Mouse (Mus musculus): ENCODE data around the gene Inhbc.
"Not testable (repeated sequence)": the region's sequence is repeated elsewhere in the genome, so short reads cannot be mapped to it uniquely, and the experiment has no call there.

Inhbc gene

DNA sequence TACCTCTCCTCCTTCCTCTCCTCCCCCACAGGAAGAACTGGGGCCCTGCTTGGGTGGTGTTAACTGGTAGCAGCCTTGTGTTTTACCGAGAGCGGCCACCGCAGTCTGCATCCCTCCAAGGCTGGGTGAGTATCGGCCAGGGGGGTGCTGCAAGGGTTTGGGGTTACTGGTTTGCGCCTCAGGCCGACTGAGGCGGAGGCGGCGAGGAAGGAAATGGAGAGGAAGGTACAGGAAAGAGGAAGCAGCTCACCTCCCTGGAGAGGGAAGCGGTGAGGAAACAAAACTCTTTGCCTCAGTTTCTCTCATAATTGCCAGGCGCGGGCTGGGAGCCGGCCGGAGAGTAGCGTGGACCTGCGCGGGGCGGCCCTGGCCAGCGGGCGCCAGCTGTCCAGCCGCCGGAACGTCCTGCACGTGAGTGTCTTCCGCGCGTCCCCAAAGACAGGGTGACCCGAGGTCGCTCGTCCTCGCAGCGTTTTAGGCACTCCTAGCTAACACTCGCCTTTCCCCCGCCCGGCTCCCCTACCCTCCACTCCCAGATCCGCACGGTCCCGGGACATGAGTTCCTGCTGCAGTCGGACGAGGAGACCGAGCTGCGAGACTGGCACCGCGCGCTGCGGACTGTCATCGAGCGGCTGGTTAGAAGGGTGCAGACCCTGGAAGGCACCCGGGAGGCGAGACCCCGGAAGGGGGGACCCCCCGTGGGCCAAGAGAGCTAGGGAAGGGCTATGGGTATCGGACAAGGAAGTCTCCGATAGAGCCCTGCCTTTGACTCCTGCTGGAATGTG is 44.0 kb downstream of the Inhbc start:
- no peak for DNase-seq (ENCODE audit: low read depth, low spot score)

DNA sequence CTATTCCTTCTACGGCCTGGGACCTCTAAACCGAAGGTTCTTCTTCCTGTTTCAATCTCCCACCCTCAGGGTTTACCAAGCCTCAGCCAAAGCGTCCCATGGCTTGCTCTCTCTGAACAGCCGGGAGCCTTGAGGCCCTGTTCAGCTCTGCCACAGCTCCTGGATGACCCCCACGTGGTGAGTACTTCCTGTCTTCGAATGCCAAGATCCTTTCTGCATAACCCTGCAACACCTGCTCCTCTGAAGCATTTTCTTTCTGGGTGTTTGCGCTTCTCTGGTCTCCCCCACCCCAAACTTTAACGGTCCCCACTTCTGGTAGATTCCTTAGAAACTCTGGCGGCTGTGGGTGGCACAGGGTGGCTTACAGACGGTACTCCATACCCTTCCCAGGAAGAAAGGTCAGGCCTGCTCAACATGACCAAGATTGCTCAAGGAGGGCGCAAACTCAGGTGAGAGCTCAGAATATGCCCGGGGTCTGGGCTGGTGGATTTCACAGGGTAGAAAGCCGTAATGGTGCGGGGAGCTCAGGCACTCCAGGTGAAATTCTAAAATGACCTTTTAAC is 44.7 kb downstream of the Inhbc start:
- DNase-seq (ENCODE audit: low read depth, low spot score) = no peak

DNA sequence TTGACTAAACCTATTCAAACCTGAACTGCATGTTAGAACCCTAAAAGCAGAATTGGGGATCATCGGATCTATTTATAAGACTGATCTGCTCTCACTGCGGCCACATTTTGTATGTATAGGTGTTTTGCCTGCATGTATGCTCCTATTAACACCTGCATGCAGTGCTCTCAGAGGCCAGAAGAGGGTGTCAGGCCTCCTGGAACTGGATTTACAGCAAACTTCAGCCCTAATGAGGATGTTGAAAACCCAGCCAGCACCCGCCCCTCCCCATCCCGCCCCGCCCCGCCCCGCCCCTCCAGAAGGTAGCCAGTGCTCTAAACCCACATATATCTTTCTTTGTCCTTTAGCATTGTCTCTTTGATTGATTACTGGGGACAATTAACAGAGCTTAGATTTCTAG is 45.7 kb downstream of the Inhbc start:
- peak; percentile 56 for DNase-seq (ENCODE audit: low read depth, low spot score)

DNA sequence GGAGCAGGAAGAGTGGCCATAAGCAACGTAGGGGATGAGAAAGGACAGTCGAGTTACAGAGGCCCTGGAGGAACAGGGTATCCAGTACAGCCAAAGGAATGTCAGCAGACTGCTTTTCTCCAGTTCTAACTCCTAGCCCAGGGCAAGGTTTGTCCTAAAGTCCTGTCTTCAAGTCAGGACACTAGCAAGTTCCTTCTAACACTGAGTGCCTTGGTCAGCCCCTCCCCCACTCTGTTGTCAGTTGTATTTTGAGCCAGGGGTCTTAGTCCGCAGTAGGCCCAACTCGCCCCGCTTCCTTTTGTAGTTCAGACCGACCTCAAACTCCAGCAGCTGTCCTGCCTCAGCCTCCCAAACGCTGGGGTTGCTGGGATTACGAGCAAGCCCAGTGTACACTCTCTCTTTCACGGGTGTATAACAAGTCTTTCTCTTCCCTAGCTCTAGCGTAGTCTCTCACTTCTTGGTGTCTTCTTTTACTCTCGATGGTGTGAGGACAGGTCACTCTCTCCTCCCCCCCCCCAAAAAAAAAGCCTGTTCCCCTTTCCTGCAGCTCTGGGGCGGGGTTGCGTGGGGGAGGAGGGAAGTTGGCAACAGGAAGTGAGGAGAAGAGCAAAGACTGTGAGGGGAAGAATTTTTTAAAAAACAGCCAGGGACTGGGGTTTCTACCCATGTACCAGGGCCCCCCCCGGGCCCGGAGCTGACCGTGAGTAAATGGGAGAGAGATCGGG is 46.9 kb downstream of the Inhbc start:
- DNase-seq (ENCODE audit: low read depth, low spot score) = no peak

DNA sequence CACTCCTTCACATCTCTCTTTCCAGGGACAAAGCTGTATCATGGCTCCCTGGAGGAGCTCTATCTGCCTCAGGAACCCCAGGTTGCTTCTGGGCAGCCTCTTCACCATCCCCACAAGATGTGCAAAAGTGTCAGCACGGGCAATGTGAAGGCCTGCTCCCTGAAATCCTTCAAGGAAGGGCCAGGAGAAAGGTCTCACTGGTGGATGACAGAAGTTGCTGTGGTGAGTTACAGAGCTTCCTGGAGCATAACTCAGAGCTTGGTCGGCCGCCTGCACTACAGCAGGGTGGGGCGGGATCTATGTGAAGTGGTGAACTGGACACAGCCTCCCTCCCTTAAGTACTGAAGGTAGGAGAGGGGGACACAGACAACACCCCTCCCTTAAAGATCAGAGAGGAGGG is 47.6 kb downstream of the Inhbc start:
- DNase-seq (ENCODE audit: low read depth, low spot score) = no peak

DNA sequence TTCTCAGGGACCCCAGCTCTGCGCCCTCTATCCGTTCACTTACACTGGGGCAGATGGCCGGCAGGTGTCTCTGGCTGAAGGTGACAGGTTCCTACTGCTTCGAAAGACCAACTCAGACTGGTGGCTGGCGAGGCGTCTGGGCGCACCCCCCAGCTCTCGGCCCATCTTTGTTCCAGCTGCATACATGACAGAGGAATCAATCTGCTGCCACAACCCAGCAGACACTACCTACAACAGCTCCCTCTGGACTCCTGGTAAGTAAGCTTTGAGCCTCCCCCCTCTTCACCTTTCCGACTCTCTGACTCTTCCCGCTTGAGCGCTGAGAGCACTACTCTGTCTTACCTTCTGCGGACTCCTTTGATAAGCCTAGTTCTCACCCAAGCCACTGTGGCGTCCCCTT is 48.1 kb downstream of the Inhbc start:
- no peak for DNase-seq (ENCODE audit: low read depth, low spot score)

DNA sequence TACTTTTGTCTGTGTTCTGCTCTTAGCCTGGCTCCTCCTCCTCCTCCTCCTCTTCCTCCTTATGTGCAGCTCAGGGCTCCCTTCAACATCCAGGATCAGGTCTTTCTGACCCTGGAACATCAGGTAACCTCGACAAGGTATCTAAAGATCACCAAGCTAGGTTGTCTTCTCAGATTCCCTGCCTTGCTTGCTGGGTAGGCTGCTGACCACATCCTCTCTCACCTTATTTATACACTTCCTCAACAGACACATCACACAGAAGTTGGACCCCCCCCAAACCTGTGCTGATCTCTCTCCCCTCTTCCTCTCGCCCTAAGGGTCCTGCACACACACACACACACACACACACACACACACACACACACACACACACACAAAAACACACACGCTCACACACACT is 48.6 kb downstream of the Inhbc start, which contains the start of gene Arhgap9:
Gene Arhgap9 (plus strand): TSS at position 344 of the 400 bp plus-strand sequence.
- no peak for DNase-seq (ENCODE audit: low read depth, low spot score)

DNA sequence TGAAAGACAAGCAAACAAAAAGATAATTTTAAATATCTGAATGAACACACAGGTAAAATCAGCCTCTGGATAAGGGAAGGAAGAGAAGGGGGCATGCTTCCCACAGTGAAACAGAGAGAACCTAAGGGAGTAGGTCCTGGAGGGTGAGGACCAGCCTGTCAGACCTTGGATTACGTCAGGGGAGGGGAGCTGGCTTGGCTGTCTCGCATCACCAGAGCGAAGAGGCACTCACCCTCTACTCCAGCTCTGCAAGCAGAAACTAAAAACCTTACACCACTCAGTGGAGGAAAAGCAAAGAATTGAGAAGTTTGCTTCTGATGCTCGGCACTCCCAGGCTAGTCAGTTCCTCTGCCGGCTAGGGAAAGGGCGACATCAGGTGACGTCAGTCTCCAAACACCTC is 50.3 kb downstream of the Inhbc start:
- DNase-seq (ENCODE audit: low read depth, low spot score) = no peak

DNA sequence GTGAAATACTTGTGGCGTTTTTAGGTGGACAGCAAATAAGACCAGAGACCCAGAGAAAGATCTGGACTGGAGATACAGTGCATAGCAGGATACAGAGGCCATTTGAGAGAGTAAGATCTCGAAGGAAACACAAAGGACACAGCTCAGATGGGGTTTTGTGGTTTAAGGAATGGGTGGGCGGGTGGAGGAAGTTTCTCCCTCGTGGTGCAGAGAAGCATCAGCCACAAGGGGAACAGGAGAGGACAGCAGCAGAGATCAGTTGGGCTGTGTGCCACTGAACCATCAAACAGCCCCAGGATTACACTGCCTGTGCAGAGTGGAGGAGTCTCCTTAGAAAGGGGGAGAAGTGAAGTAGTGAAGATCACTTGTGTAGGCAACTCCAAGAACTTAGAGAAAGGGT is 52.2 kb downstream of the Inhbc start:
- no peak for DNase-seq (ENCODE audit: low read depth, low spot score)

DNA sequence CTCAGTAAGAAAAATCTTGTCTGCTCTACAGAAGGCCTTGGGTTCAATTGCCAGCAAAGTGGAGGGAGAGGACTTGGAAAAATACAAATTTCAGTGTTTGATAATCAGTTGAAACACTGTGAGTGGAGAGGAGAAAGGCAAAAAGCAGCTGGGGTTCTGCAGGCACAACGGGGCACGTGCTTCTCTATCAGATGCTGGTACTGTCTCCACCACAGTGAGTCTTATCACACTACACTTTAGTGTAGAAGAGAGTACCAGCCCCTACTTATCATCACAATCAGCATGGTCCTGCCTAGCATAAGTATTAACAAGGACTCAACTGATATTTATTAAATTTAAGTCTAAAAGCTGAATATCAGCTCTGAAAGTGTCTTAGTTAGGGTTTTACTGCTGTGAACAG is 53.0 kb downstream of the Inhbc start:
- DNase-seq (ENCODE audit: low read depth, low spot score) = no peak

DNA sequence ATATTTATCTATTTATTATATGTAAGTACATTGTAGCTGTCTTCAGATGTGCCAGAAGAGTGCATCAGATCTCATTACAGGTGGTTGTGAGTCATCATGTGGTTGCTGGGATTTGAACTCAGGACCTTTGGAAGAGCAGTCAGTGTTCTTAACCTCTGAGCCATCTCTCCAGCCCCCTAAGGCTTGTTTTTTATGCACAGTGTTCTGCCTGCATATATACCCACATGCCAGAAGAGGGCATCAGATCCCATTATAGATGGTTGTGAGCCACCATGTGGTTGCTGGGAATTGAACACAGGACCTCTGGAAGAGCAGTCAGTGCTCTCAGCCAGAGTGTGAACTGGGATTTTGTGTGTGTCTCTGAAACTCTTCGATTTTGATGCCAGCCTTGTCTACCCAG is 55.3 kb downstream of the Inhbc start:
- DNase-seq (ENCODE audit: low read depth, low spot score) = not testable (repeated sequence)

DNA sequence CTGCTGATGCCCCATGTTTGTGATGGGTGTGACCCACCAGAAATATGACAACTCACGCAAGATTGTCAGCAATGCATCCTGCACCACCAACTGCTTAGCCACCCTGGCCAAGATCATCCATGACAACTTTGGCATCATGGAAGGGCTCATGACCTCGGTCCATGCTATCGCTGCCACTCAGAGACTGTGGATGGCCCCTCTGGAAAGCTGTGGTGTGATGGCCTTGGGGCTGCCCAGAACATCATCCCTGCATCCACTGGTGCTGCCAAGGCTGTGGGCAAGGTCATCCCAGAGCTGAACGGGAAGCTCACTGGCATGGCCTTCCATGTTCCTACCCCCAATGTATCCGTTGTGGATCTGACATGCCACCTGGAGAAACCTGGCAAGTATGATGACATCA is 56.7 kb downstream of the Inhbc start:
- not testable (repeated sequence) for DNase-seq (ENCODE audit: low read depth, low spot score)

DNA sequence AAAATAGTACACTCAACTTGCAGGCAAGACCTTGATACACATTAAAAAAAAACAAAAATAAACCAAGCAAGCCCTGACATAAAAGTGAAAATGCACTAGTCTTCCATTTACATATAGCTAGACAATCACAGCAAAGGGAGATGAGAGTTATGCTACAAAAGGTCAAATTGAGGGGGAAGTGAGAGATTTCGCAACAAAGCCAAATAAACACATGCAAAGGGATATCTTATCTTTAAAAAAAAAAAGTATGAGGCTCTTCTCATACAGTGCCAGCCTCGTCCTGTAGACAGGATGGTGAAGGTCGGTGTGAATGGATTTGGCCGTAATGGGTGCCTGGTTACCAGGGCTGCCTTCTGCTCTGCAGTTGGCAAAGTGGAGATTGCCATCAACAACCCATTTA is 57.4 kb downstream of the Inhbc start:
- DNase-seq (ENCODE audit: low read depth, low spot score) = no peak

DNA sequence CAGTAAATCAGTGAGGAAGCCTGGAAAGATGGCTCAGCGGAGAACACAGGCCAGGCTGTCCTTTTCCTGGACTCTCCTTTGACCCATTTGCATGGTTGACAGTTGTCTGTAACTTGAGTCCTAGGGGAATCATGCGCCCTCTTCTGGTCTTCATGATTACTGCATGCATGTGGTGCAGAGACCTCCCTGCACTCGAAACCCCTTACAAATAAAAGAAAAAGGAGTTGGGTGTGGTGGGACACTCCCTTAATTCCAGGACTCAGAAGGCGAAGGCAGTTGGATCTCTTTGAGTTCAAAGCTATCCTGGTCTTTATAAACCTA is 57.9 kb downstream of the Inhbc start:
- peak; percentile 94 for DNase-seq (ENCODE audit: low read depth, low spot score)

DNA sequence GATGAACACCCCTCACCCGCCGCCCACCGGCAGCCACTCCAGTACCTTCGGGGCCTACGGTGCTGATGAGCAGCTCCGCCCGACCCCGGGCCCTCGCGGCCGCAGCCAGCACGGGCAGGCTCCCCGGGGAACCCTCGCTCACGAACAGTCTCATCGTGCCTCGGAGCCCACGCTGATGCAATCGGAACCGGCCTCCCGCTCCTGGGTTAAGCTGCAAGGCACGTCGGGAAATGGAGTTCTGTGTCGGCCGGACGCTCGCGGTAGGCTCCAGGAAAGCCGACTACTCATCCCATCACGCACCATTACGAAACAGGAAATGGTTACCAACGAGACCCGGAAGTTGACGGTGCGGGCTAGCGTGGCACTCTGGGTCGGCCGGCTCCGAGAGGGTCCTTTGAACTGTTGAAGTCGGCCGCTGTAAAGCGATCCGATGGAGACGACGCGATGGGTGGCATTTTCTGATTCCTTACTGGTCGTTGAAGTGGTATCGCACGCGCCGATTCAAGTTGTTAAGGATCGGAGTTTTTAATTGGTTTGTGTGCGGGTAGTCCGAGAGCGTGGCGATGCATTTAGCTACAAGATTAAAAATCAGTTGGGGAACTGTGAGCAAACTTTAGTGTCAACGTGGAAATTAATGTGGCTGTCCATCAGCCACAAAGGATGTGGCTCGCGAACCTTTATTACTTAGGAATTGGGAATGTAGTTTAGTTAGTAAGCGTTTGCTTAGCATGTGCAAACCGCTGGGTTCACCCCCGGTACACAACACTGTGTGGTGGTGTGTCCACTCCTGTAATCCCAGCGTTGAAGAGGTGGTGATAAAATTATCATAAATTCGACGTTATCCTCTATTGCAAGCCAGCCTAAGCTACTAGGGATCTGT is 58.5 kb downstream of the Inhbc start, which contains the start of gene Mars:
Gene Mars (minus strand): TSS at position 311 of the 880 bp plus-strand sequence.
- DNase-seq (ENCODE audit: low read depth, low spot score) = peak; percentile 94

DNA sequence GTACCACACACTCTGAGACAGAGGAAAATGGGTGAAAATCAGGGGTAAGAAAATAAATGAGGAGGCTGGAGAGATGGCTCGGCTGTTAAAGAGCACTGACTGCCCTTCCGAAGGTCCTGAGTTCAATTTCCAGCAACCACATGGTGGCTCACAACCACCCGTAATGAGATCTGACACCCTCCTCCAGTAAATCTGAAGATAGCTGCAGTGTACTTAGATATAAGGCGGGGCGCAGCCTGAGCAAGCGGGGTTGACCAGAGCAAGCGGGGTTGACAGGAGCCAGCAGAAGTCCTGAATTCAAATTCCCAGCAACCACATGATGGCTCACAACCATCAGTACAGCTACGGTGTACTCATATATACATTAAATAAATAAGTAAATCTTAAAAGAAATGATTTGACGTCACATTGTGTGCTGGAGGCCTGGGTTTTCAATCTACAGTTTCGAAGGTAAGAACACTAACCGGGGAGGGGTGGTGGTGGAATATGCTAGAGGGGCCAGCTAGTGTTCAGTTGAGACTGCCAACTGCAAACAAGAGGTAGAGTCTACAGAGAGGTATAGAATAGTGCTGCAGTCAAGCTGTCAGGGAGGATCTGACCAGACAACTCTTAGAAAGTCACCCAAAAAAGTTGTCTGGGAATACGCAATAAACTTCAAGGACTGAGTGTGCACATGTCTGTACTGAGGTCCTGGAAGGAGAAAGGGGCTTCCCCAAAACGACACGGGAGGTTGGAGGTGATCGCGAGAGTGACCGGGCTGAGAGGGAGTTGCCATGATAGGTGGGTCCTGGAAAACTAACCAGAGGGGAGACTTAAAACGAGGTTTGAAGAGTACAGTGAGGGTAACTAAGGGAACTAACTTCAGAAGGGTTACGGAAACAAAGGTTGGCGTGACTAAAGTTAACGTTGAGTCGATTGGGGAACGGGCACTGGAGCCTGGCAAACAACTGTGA is 59.4 kb downstream of the Inhbc start:
- peak; percentile 64 for DNase-seq (ENCODE audit: low read depth, low spot score)

DNA sequence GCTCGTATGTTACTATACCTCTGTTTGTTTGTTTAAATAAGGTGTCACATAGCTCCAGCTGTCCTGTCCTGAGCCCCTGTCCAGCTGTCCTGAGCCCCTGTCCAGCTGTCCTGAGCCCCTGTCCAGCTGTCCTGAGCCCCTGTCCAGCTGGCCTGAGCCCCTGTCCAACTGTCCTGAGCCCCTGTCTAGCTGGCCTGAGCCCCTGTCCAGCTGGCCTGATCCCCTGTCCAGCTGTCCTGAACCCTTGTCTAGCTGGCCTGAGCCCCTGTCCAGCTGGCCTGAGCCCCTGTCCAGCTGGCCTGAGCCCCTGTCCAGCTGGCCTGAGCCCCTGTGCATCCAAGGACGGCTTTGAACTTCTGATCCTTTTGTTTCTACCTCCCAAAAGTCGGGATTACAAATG is 61.1 kb downstream of the Inhbc start:
- DNase-seq (ENCODE audit: low read depth, low spot score) = not testable (repeated sequence)

Data from mesoderm, embryonic 11.5 days (tissue).